8 mouse cellular contexts compared by ENCODE assay signal in the genomic region with DNA sequence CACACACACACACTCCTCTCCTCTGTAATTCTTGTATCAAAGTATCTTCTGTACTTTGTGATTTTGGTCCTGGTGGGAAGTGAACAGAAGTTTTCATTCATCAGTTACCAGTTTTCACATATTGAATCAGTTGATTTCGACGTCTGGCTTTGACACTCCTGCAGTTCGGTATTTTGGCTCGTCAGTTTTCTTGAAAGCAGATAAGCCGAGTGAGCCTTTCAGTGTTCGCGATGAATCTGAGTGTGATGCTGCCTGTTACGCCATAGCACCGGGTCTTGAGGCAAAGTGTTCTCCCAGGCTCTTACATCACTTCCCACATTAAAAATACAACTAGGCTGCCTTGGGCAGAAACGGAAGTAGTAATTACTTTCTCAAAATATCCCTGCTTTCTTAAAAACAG. TPM values are rescaled to one million over a fixed set of nuclear protein-coding genes. Genes with fewer than 3 reads are reported as not detected.
A peak's percentile ranks its signal among the peaks of the same experiment; 100 is the strongest.
DNase-seq lines count a peak whose midpoint lies in the region; ATAC-seq and TF ChIP-seq lines count a peak whose summit lies in the region.
"Had no signal": no experiment of that assay in that cellular context is flagged by ENCODE, and none has a peak within 500 bp of the region (broad histone marks: within the 10 kb centered on the region; RNA-seq: fewer than 3 reads in every experiment).

No protein-coding gene starts in this region.

- 50% methylated on average over 10 of the region's 10 CpGs for WGBS in kidney, postnatal 0 days
- 71% methylated on average over 10 of the region's 10 CpGs for WGBS in kidney, embryonic 14.5 days
- WGBS in midbrain, embryonic 14.5 days = 19% methylated on average over 10 of the region's 10 CpGs

- H3K9me3 ChIP-seq in kidney, postnatal 0 days (replicated peaks; ENCODE audit: low read length) = no peaks in the 10 kb centered on the region
- H3K9me3 ChIP-seq in kidney, embryonic 14.5 days (ENCODE audit: control insufficient read depth, low read length) = no peaks in the 10 kb centered on the region
- no peaks in the 10 kb centered on the region for H3K9me3 ChIP-seq in midbrain, embryonic 14.5 days (ENCODE audit: control insufficient read depth, low read length)
- H3K9me3 ChIP-seq: embryonic facial prominence, embryonic 12.5 days had no signal

- no peak overlapping the region for H3K27ac ChIP-seq in kidney, postnatal 0 days
- H3K27ac ChIP-seq in kidney, embryonic 14.5 days (ENCODE audit: low read depth, low read length) = no peak overlapping the region
- no peak overlapping the region for H3K27ac ChIP-seq in midbrain, embryonic 14.5 days (replicated peaks; ENCODE audit: low read depth, low read length)
- H3K27ac ChIP-seq: embryonic facial prominence, embryonic 12.5 days had no signal

- peak; percentile 36 for DNase-seq in kidney, postnatal 0 days (ENCODE audit: low spot score)
- DNase-seq in midbrain, embryonic 14.5 days = peak; percentile 65
- DNase-seq in right cerebral cortex, postnatal 14 days = no peak
- no peak for DNase-seq in gastrocnemius, postnatal 10 days

- no peak overlapping the region for H3K4me3 ChIP-seq in kidney, postnatal 0 days (replicated peaks; ENCODE audit: low read depth, low read length)
- H3K4me3 ChIP-seq in kidney, embryonic 14.5 days (ENCODE audit: low read length) = no peak overlapping the region
- no peak overlapping the region for H3K4me3 ChIP-seq in midbrain, embryonic 14.5 days (replicated peaks; ENCODE audit: low read depth, low read length)
- H3K4me3 ChIP-seq: embryonic facial prominence, embryonic 12.5 days had no signal

- H3K9ac ChIP-seq in kidney, postnatal 0 days (ENCODE audit: low read depth, low read length) = no peak overlapping the region
- no peak overlapping the region for H3K9ac ChIP-seq in kidney, embryonic 14.5 days (ENCODE audit: low read depth, low read length)
- H3K9ac ChIP-seq in midbrain, embryonic 14.5 days (replicated peaks; ENCODE audit: low read length) = no peak overlapping the region
- H3K9ac ChIP-seq: embryonic facial prominence, embryonic 12.5 days had no signal

- H3K27me3 ChIP-seq in kidney, postnatal 0 days (ENCODE audit: insufficient read depth, low read length) = no peaks in the 10 kb centered on the region
- no peaks in the 10 kb centered on the region for H3K27me3 ChIP-seq in kidney, embryonic 14.5 days (ENCODE audit: control insufficient read depth, insufficient read depth, low read length)
- no peaks in the 10 kb centered on the region for H3K27me3 ChIP-seq in midbrain, embryonic 14.5 days (ENCODE audit: control insufficient read depth, insufficient read depth, low read length)
- H3K27me3 ChIP-seq: embryonic facial prominence, embryonic 12.5 days had no signal

- no peaks in the 10 kb centered on the region for H3K36me3 ChIP-seq in kidney, postnatal 0 days (ENCODE audit: insufficient read depth, low read length)
- no peaks in the 10 kb centered on the region for H3K36me3 ChIP-seq in kidney, embryonic 14.5 days (ENCODE audit: control insufficient read depth, insufficient read depth, low read length)
- no peaks in the 10 kb centered on the region; the same call in 1 of the 2 replicates for H3K36me3 ChIP-seq in midbrain, embryonic 14.5 days (ENCODE audit: control insufficient read depth, insufficient read depth, low read length)
- H3K36me3 ChIP-seq: embryonic facial prominence, embryonic 12.5 days had no signal

- no peak for TF ChIP-seq CTCF in kidney, postnatal 0 days (IDR thresholded peaks at IDR 0.05; ENCODE audit: low read depth)

- no peak overlapping the region for H3K4me2 ChIP-seq in kidney, postnatal 0 days (ENCODE audit: low read length)
- H3K4me2 ChIP-seq in kidney, embryonic 14.5 days (replicated peaks; ENCODE audit: low read depth, low read length) = no peak overlapping the region
- H3K4me2 ChIP-seq in midbrain, embryonic 14.5 days (ENCODE audit: low read length) = peak overlapping the region; percentile 27

- no peaks in the 10 kb centered on the region for H3K4me1 ChIP-seq in kidney, postnatal 0 days (replicated peaks; ENCODE audit: insufficient read depth, low read length)
- no peaks in the 10 kb centered on the region for H3K4me1 ChIP-seq in kidney, embryonic 14.5 days (ENCODE audit: control insufficient read depth, insufficient read depth, low read length)
- H3K4me1 ChIP-seq in midbrain, embryonic 14.5 days (ENCODE audit: control insufficient read depth, insufficient read depth, low read length) = peaks cover 26% of the 10 kb centered on the region

- ATAC-seq in kidney, postnatal 0 days (replicated peaks; ENCODE audit: low FRiP score, low read depth) = no peak
- ATAC-seq in kidney, embryonic 14.5 days (ENCODE audit: low FRiP score, low TSS enrichment) = no peak
- ATAC-seq in common myeloid progenitor, adult 5-6 weeks (replicated peaks; ENCODE audit: low read depth, poor library complexity, severe bottlenecking) = peak; percentile 83
- peak; percentile 98 for ATAC-seq in granulocyte monocyte progenitor cell, adult 5-6 weeks (replicated peaks; ENCODE audit: poor library complexity, severe bottlenecking)
- ATAC-seq in midbrain, embryonic 14.5 days (ENCODE audit: low FRiP score, low TSS enrichment) = no peak

RNA-seq across cellular contexts. Expression of gene Galnt3, which starts 55.0 kb away (rescaled TPM):
- polyA plus RNA-seq in kidney, postnatal 0 days (2015; fragmentation: Nextera tagmentation; extraction: Ambion mirVana) = 15.3 and 17.3 TPM in 2 replicates
- 7.0 and 9.4 TPM in 2 replicates for polyA plus RNA-seq in kidney, embryonic 14.5 days (2014; fragmentation: Nextera tagmentation; extraction: Ambion mirVana)
- 1.7 and 3.7 TPM in 2 replicates for total RNA-seq in common myeloid progenitor, adult 5-6 weeks (2017)
- total RNA-seq in granulocyte monocyte progenitor cell, adult 5-6 weeks (2014; fragmentation: Nextera tagmentation) = 12.9 and 13.0 TPM in 2 replicates
- total RNA-seq in granulocyte monocyte progenitor cell, adult 5-6 weeks (2017) = 7.0 and 9.1 TPM in 2 replicates
- polyA plus RNA-seq in midbrain, embryonic 14.5 days (2014; fragmentation: Nextera tagmentation; extraction: Ambion mirVana) = 0.80 and 1.5 TPM in 2 replicates
- total RNA-seq in gastrocnemius, postnatal 10 days (2021) = 1 to 10 TPM in 1 of 2 experiments, not detected in 1; 2.0 TPM

Comparison
In these comparisons a context has a peak if more than half of its experiments do, and no peak if none do; other contexts are left out.
1. ATAC-seq: peak in common myeloid progenitor, adult 5-6 weeks (single experiment) and granulocyte monocyte progenitor cell, adult 5-6 weeks (single experiment); none in kidney, postnatal 0 days (single experiment), kidney, embryonic 14.5 days (single experiment) and midbrain, embryonic 14.5 days (single experiment).
2. DNase-seq: peak in kidney, postnatal 0 days (single experiment) and midbrain, embryonic 14.5 days (single experiment); none in right cerebral cortex, postnatal 14 days (single experiment) and gastrocnemius, postnatal 10 days (single experiment).